Mouse (Mus musculus) stomach, embryonic 16.5 days (tissue): ENCODE measurements around the gene Mrgpre. TPM values are rescaled to one million over a fixed set of nuclear protein-coding genes. Genes with fewer than 3 reads are reported as not detected.

ENCODE experiments used
- ATAC-seq: fragments of 200-750 bp; cut with Nextera tagmentation; 2 replicates; pipeline ENCODE4 v1.8.0; 2017; ENCODE audit warnings: moderate number of reproducible peaks, moderate TSS enrichment; ENCODE audit not compliant: insufficient read depth, low FRiP score
- H3K27ac ChIP-seq: fragments of 300-500 bp; sonication (generic); 2 replicates; pipeline ENCODE4 v1.5.1; 2014; ENCODE audit warnings: low read length
- H3K27me3 ChIP-seq: fragments of 300-500 bp; sonication (generic); 2 replicates; pipeline ENCODE4 v1.6.1; 2014; ENCODE audit warnings: low read length, control low read depth, mixed read lengths; ENCODE audit not compliant: control insufficient read depth, insufficient read depth
- H3K36me3 ChIP-seq: fragments of 300-500 bp; sonication (generic); 2 replicates; pipeline ENCODE4 v1.6.1; 2014; ENCODE audit warnings: low read length; ENCODE audit not compliant: control insufficient read depth, insufficient read depth
- H3K4me1 ChIP-seq: fragments of 300-500 bp; sonication (generic); 2 replicates; pipeline ENCODE4 v1.6.1; 2014; ENCODE audit warnings: low read length, control low read depth, mixed read lengths; ENCODE audit not compliant: control insufficient read depth, insufficient read depth
- H3K4me2 ChIP-seq: fragments of 300-500 bp; sonication (generic); 2 replicates; pipeline ENCODE4 v1.6.1; 2014; ENCODE audit warnings: low read depth, low read length, mixed read lengths
- H3K4me3 ChIP-seq: fragments of 300-500 bp; sonication (generic); replicated peaks from 2 replicates; pipeline ENCODE4 v1.5.1; 2014; ENCODE audit warnings: mild to moderate bottlenecking, low read length
- H3K9ac ChIP-seq: fragments of 300-500 bp; sonication (generic); 2 replicates; pipeline ENCODE4 v1.6.1; 2014; ENCODE audit warnings: low read length
- H3K9me3 ChIP-seq: fragments of 300-500 bp; sonication (generic); replicated peaks from 2 replicates; pipeline ENCODE4 v1.6.1; 2016; ENCODE audit warnings: low read length, control low read depth; ENCODE audit not compliant: control insufficient read depth
- whole genome bisulfite sequencing: fragments of 180-500 bp; shearing (Covaris S2); extraction: QIAGEN DNeasy Blood & Tissue Kit; methylation state at CpG from one replicate; pipeline ENCODE4 v1.1.7; 2014; 5-methylcytosine and 5-hydroxymethylcytosine counted together
- polyA plus RNA-seq: library from polyadenylated mRNA; unstranded; fragments of >200 nt; fragmentation: Nextera tagmentation; extraction: Ambion mirVana; gene quantifications from 2 replicates; pipeline ENCODE4 v1.2.1, GENCODE M21; 2015

Gene Mrgpre
- polyA plus RNA-seq, 1 experiment from 2014 or later = 0.98 TPM

- Histone ChIP-seq H3K4me2 (no peak overlapping the region), H3K36me3 (no peaks in the 10 kb centered on the region), H3K9me3 (no peaks in the 10 kb centered on the region), H3K27me3 (no peaks in the 10 kb centered on the region), H3K4me1 (peaks cover 6% of the 10 kb centered on the region; the same call in 1 of the 2 replicates), H3K27ac (no peak overlapping the region), H3K9ac (no peak overlapping the region), H3K4me3 (no peak overlapping the region)
- no peak for ATAC-seq
- WGBS = 53% methylated on average over 4 of the region's 4 CpGs
Measured at GRCm38 (mm10) chr7:143752056-143752455, 32.2 kb downstream of the Mrgpre start.

DNA sequence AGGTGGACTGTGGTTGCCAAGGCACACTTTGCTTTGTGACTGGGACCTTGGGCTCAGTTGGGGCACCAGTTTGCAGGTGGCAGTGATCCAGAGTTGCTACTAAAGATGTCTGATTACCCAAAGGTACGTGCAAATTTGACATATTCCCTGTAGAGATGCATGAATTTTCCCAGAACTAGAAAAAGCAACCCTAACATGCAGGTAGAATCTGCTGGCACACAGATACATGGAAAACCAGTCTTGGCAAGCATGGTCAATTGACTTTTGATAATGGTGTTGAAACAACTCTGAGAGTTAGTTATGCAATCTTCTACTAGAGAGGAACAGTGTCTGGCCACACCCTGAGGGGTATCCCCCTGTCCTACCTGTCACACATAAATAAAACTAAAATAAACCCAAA, 32.9 kb downstream of the Mrgpre start:
- Histone ChIP-seq H3K36me3 (no peaks in the 10 kb centered on the region), H3K27ac (no peak overlapping the region), H3K27me3 (no peaks in the 10 kb centered on the region), H3K9me3 (no peaks in the 10 kb centered on the region), H3K9ac (no peak overlapping the region), H3K4me1 (peaks cover 4% of the 10 kb centered on the region; the same call in 1 of the 2 replicates), H3K4me3 (no peak overlapping the region), H3K4me2 (no peak overlapping the region)
- ATAC-seq = no peak
- WGBS = 56% methylated on average over 1 of the region's 1 CpGs

DNA sequence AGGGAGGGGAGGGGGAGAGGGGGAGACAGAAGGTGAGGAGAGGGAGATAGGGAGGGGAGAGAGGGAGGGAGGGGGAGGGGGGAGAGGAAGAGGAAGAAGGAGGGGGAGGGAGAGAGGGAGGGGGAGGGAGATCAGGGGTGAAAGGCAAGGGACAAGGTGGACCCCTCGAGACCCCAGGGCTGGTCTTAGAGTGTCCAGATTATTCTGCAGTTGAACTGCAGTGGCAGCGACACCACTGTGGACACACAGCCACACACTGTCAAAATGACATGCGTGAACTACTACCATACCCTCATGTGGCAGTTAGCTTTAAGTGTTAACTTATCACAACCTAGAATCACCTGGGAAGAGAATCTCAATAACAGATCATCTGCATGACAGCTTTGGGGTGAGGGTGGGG, 35.3 kb downstream of the Mrgpre start:
- 63% methylated on average over 3 of the region's 3 CpGs for WGBS
- H3K27ac ChIP-seq = no peak overlapping the region
- H3K4me3 ChIP-seq = no peak overlapping the region
- no peaks in the 10 kb centered on the region for H3K27me3 ChIP-seq
- no peak for ATAC-seq
- H3K9ac ChIP-seq = no peak overlapping the region
- H3K4me1 ChIP-seq = peaks cover 3% of the 10 kb centered on the region; the same call in 1 of the 2 replicates
- no peaks in the 10 kb centered on the region for H3K36me3 ChIP-seq
- H3K9me3 ChIP-seq = no peaks in the 10 kb centered on the region
- no peak overlapping the region for H3K4me2 ChIP-seq

- peak overlapping the region; percentile 50 for H3K9ac ChIP-seq
- H3K4me2 ChIP-seq = peak overlapping the region; percentile 50
- no peaks in the 10 kb centered on the region for H3K9me3 ChIP-seq
- peaks cover 3% of the 10 kb centered on the region; the same call in 1 of the 2 replicates for H3K4me1 ChIP-seq
- H3K4me3 ChIP-seq = peak overlapping the region; percentile 27
- ATAC-seq = peak; percentile 81
- no peaks in the 10 kb centered on the region for H3K27me3 ChIP-seq
- 3% methylated on average over 16 of the region's 16 CpGs for WGBS
- no peaks in the 10 kb centered on the region for H3K36me3 ChIP-seq
- H3K27ac ChIP-seq = no peak overlapping the region
Measured at GRCm38 (mm10) chr7:143748041-143748868, 36.0 kb downstream of the Mrgpre start.

DNA sequence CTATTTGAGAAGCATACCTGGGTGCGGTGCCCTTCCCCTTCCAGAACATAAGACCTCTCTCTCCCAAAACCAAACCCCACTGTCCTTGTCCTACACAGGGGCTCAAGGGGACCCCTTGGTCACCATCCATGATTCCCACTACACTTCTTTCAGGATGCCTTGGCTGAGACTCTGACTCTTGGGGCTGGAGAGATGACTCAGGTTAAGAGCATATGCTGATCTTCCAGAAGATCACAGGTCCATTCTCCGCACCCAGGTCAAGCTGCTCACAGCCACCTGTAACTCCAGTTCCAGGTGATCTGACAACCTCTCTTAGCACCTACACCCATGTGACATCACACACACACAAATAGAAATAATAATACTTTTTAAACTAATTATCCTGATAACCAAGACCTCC, 43.6 kb downstream of the Mrgpre start:
- peak overlapping the region; percentile 70 for H3K4me3 ChIP-seq
- H3K27ac ChIP-seq = peak overlapping the region; percentile 40; the same call in 1 of the 2 replicates
- H3K27me3 ChIP-seq = no peaks in the 10 kb centered on the region
- no peak; the same call in 1 of the 2 replicates for ATAC-seq
- H3K9ac ChIP-seq = peak overlapping the region; percentile 87
- peaks cover 34% of the 10 kb centered on the region for H3K4me1 ChIP-seq
- H3K9me3 ChIP-seq = no peaks in the 10 kb centered on the region
- 13% methylated on average over 2 of the region's 2 CpGs for WGBS
- peak overlapping the region; percentile 59 for H3K4me2 ChIP-seq
- no peaks in the 10 kb centered on the region for H3K36me3 ChIP-seq

DNA sequence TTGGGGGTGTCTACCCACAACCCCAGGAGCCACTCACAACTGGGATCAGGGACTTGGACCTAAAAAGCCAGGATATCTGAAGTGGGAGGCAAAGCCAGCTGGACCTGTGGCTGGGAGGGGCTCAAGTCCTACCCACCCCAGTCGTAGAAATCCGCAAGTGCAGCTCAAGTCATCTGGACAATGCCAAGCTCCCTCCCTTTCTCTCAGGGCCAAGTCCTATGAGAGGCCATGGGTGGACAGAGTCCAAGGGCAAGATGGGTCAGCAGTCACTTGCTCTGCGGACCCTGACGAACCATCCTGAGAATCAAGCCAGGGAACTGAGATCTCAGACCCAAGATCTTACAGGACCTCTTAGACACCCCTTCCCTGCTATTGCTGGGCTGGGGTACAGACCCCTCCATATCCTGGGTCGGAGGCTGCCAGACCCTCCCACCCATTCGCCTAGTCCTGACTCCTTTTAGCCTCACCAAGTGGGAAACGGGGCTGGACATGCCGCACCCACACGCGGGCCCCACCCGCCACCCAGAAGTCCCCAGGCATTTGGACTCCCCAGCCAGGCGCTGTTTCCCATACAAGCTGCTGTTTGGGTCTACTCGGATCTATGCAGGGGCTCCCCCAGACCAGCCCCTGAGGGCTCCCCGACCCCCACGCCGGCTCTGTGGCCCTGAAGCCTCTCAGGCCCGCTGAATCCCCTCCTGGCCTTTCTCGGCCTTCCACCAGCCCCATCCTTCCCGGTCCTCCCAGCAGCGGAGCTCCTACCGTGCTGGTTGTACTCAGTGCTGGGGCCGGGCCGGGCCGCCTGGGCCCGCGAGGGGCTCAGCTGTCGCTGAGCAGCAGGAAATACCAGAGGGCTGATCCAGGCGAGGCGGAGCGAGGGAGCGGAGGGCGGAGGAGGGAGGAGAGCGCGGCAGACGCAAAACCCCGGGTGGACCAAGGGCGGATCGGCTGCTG, 44.5 kb downstream of the Mrgpre start:
- H3K27ac ChIP-seq = peak overlapping the region; percentile 94
- peak overlapping the region; percentile 59 for H3K4me2 ChIP-seq
- H3K4me1 ChIP-seq = peaks cover 36% of the 10 kb centered on the region
- peak; percentile 93 for ATAC-seq
- 3% methylated on average over 37 of the region's 38 CpGs for WGBS
- no peaks in the 10 kb centered on the region for H3K27me3 ChIP-seq
- peak overlapping the region; percentile 87 for H3K9ac ChIP-seq
- peak overlapping the region; percentile 70 for H3K4me3 ChIP-seq
- H3K9me3 ChIP-seq = no peaks in the 10 kb centered on the region
- no peaks in the 10 kb centered on the region for H3K36me3 ChIP-seq

DNA sequence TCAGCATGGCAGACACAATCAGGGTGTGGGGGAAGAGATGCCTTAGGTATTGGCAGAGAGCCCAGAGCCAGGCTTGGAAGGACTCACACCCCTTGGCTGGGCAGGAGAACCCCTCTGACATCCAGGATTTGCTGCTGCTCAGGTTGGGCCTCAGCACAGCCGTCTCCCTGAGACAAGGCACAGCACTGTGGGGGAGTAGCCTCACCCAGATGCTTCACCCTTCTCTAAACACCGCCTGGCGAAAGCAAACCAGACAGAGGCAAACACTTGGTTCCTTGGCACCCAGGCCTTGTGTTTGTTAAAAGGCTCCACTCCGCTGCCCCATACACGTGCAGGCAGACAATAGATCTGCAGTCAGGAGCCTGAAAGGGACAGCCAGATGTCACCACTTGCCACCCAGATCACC, 45.7 kb downstream of the Mrgpre start:
- peak overlapping the region; percentile 87 for H3K9ac ChIP-seq
- H3K4me2 ChIP-seq = peak overlapping the region; percentile 59
- H3K9me3 ChIP-seq = no peaks in the 10 kb centered on the region
- H3K27me3 ChIP-seq = no peaks in the 10 kb centered on the region
- peaks cover 36% of the 10 kb centered on the region for H3K4me1 ChIP-seq
- peak; percentile 49; the same call in 1 of the 2 replicates for ATAC-seq
- H3K36me3 ChIP-seq = no peaks in the 10 kb centered on the region
- H3K4me3 ChIP-seq = peak overlapping the region; percentile 70
- 22% methylated on average over 5 of the region's 5 CpGs for WGBS
- peak overlapping the region; percentile 94 for H3K27ac ChIP-seq

GRCm38 (mm10) chr7:143738194-143738593, 46.1 kb downstream of the Mrgpre start:
- Histone ChIP-seq H3K4me1 (peaks cover 36% of the 10 kb centered on the region), H3K9ac (peak overlapping the region; percentile 87), H3K27ac (peak overlapping the region; percentile 94), H3K36me3 (no peaks in the 10 kb centered on the region), H3K27me3 (no peaks in the 10 kb centered on the region), H3K4me2 (peak overlapping the region; percentile 59), H3K9me3 (no peaks in the 10 kb centered on the region), H3K4me3 (peak overlapping the region; percentile 70)
- ATAC-seq = peak; percentile 11; the same call in 1 of the 2 replicates
- WGBS = 45% methylated on average over 6 of the region's 6 CpGs
